Mouse (Mus musculus) MEL (cell line): ENCODE measurements at regions not wholly inside any gene's neighbourhood (a gene's known extent, or its start where the extent isn't known, plus 50 kb on each side); places are given as distances from the start of the nearest gene placed in this dataset.

ENCODE experiments used
- DNase-seq: peaks from one replicate; pipeline ENCODE4 v3.0.0; 2011; ENCODE audit warnings: low read depth, low spot score
- H3K27ac ChIP-seq: 2 replicates; pipeline ENCODE4 v1.5.1; 2012; ENCODE audit warnings: low read depth, mild to moderate bottlenecking, control low read depth, low read length, moderate library complexity; ENCODE audit not compliant: control insufficient read depth
- H3K27me3 ChIP-seq, 2 experiments: fragments of 150-350 bp in 1 of 2; sonication (generic) in 1 of 2; 2 replicates each; pipeline ENCODE4 v1.6.1; 2012; ENCODE audit warnings: low read length in 2 of 2, mild to moderate bottlenecking in 2 of 2, improper control_type of control experiment in 1 of 2, moderate library complexity in 1 of 2; ENCODE audit not compliant: insufficient read depth in 2 of 2, control insufficient read depth in 1 of 2
- H3K36me3 ChIP-seq, 2 experiments: 2 replicates each; pipeline ENCODE4 v1.6.1; 2012 to 2014; ENCODE audit warnings: low read length in 2 of 2, improper control_type of control experiment in 1 of 2, inconsistent platforms in 1 of 2, mild to moderate bottlenecking in 1 of 2; ENCODE audit not compliant: insufficient read depth in 2 of 2, control insufficient read depth in 1 of 2
- H3K4me1 ChIP-seq, 2 experiments: fragments of 150-350 bp in 1 of 2; sonication (generic) in 1 of 2; 2 replicates each; pipeline ENCODE4 v1.6.1; 2012; ENCODE audit warnings: low read length in 2 of 2, improper control_type of control experiment in 1 of 2, mild to moderate bottlenecking in 1 of 2; ENCODE audit not compliant: insufficient read depth in 2 of 2, control insufficient read depth in 1 of 2
- H3K4me3 ChIP-seq, 2 experiments: fragments of 150-350 bp in 1 of 2; sonication (generic) in 1 of 2; 2 replicates each; pipeline ENCODE4 v1.5.1; 2012; ENCODE audit warnings: low read depth in 2 of 2, low read length in 2 of 2, mild to moderate bottlenecking in 2 of 2, moderate library complexity in 2 of 2, control low read depth in 1 of 2, improper control_type of control experiment in 1 of 2; ENCODE audit not compliant: control insufficient read depth in 1 of 2, insufficient read depth in 1 of 2
- H3K79me2 ChIP-seq: 2 replicates; pipeline ENCODE4 v1.6.1; 2012; ENCODE audit warnings: mild to moderate bottlenecking, low read length, moderate library complexity; ENCODE audit not compliant: control insufficient read depth, poor library complexity, insufficient read depth
- H3K9ac ChIP-seq: 2 replicates; pipeline ENCODE4 v1.6.1; 2012; ENCODE audit warnings: low read depth, mild to moderate bottlenecking, control low read depth, low read length, moderate library complexity; ENCODE audit not compliant: control insufficient read depth, poor library complexity, severe bottlenecking
- H3K9me3 ChIP-seq: fragments of 150-350 bp; sonication (generic); replicated peaks from 2 replicates; pipeline ENCODE4 v1.6.1; 2012; ENCODE audit warnings: mild to moderate bottlenecking, low read length, improper control_type of control experiment, moderate library complexity; ENCODE audit not compliant: insufficient read depth
- CHD1 ChIP-seq: IDR thresholded peaks from 2 replicates; pipeline ENCODE4 v1.6.1; 2012; ENCODE audit warnings: low read depth, mild to moderate bottlenecking, inconsistent platforms, low read length, improper control_type of control experiment
- E2F4 ChIP-seq: IDR thresholded peaks from 2 replicates; pipeline ENCODE4 v1.6.1; 2011; ENCODE audit warnings: low read depth, low read length, improper control_type of control experiment, borderline replicate concordance
- ELF1 ChIP-seq: IDR thresholded peaks from 2 replicates; pipeline ENCODE4 v1.6.1; 2014; ENCODE audit warnings: low read depth, mild to moderate bottlenecking, inconsistent platforms, low read length, improper control_type of control experiment, moderate library complexity
- EP300 ChIP-seq, 2 experiments: IDR thresholded peaks; 2 replicates each; pipeline ENCODE4 v1.6.1; 2011; ENCODE audit warnings: improper control_type of control experiment in 2 of 2, low read length in 2 of 2, low read depth in 1 of 2, mild to moderate bottlenecking in 1 of 2
- ETS1 ChIP-seq: IDR thresholded peaks from 2 replicates; pipeline ENCODE4 v1.6.1; 2012; ENCODE audit warnings: low read depth, mild to moderate bottlenecking, inconsistent platforms, low read length, improper control_type of control experiment, moderate library complexity
- GABPA ChIP-seq: IDR thresholded peaks from 2 replicates; pipeline ENCODE4 v1.6.1; 2012; ENCODE audit warnings: low read depth, mild to moderate bottlenecking, inconsistent platforms, low read length, improper control_type of control experiment, moderate library complexity
- HCFC1 ChIP-seq: IDR thresholded peaks from 2 replicates; pipeline ENCODE4 v1.6.1; 2012; ENCODE audit warnings: low read depth, mild to moderate bottlenecking, inconsistent platforms, low read length, improper control_type of control experiment, moderate library complexity
- JUND ChIP-seq: IDR thresholded peaks from 2 replicates; pipeline ENCODE4 v1.6.1; 2011; ENCODE audit warnings: low read depth, mild to moderate bottlenecking, improper control_type of control experiment, low read length
- MAFK ChIP-seq: IDR thresholded peaks from 2 replicates; pipeline ENCODE4 v1.6.1; 2011; ENCODE audit warnings: low read depth, mild to moderate bottlenecking, low read length, improper control_type of control experiment, borderline replicate concordance
- MAX ChIP-seq: IDR thresholded peaks from 2 replicates; pipeline ENCODE4 v1.6.1; 2011; ENCODE audit warnings: low read length, improper control_type of control experiment
- MAZ ChIP-seq: IDR thresholded peaks from 2 replicates; pipeline ENCODE4 v1.6.1; 2012; ENCODE audit warnings: low read depth, mild to moderate bottlenecking, inconsistent platforms, low read length, improper control_type of control experiment
- MXI1 ChIP-seq: IDR thresholded peaks from 2 replicates; pipeline ENCODE4 v1.6.1; 2011; ENCODE audit warnings: mild to moderate bottlenecking, low read depth, low read length, improper control_type of control experiment
- MYC ChIP-seq: IDR thresholded peaks from 2 replicates; pipeline ENCODE4 v1.6.1; 2011; ENCODE audit warnings: low read depth, mild to moderate bottlenecking, low read length, improper control_type of control experiment, moderate library complexity
- NELFE ChIP-seq: IDR thresholded peaks from 2 replicates; pipeline ENCODE4 v1.6.1; 2011; ENCODE audit warnings: low read depth, low read length, improper control_type of control experiment
- NRF1 ChIP-seq: IDR thresholded peaks from 2 replicates; pipeline ENCODE4 v1.6.1; 2014; ENCODE audit warnings: low read depth, mild to moderate bottlenecking, inconsistent platforms, low read length, improper control_type of control experiment, moderate library complexity; ENCODE audit not compliant: poor library complexity, insufficient read depth, severe bottlenecking
- POLR2A ChIP-seq, 2 experiments: IDR thresholded peaks; 2 replicates each; pipeline ENCODE4 v1.6.1; 2011 to 2012; ENCODE audit warnings: low read length in 2 of 2, mild to moderate bottlenecking in 2 of 2, control low read depth in 1 of 2, improper control_type of control experiment in 1 of 2, low read depth in 1 of 2, moderate library complexity in 1 of 2; ENCODE audit not compliant: control insufficient read depth in 1 of 2, insufficient read depth in 1 of 2, poor library complexity in 1 of 2
- POLR2AphosphoS2 ChIP-seq: IDR thresholded peaks from 2 replicates; pipeline ENCODE4 v1.6.1; 2011; ENCODE audit warnings: low read length, improper control_type of control experiment
- RAD21 ChIP-seq: IDR thresholded peaks from 2 replicates; pipeline ENCODE4 v1.6.1; 2011; ENCODE audit warnings: mild to moderate bottlenecking, low read depth, low read length, improper control_type of control experiment
- RCOR1 ChIP-seq: IDR thresholded peaks from 2 replicates; pipeline ENCODE4 v1.6.1; 2012; ENCODE audit warnings: low read depth, mild to moderate bottlenecking, inconsistent platforms, low read length, improper control_type of control experiment
- SIN3A ChIP-seq: IDR thresholded peaks from 2 replicates; pipeline ENCODE4 v1.6.1; 2012; ENCODE audit warnings: low read length, improper control_type of control experiment, inconsistent platforms
- SMC3 ChIP-seq: IDR thresholded peaks from 2 replicates; pipeline ENCODE4 v1.6.1; 2011; ENCODE audit warnings: low read depth, low read length, improper control_type of control experiment
- TAL1 ChIP-seq: IDR thresholded peaks from 2 replicates; pipeline ENCODE4 v1.6.1; 2012; ENCODE audit warnings: mild to moderate bottlenecking, inconsistent platforms, low read length, moderate library complexity, mixed read lengths
- TBP ChIP-seq: IDR thresholded peaks from 2 replicates; pipeline ENCODE4 v1.8.0; 2011; ENCODE audit warnings: low read depth, low read length, improper control_type of control experiment
- UBTF ChIP-seq: IDR thresholded peaks from 2 replicates; pipeline ENCODE4 v1.6.1; 2012; ENCODE audit warnings: low read depth, mild to moderate bottlenecking, inconsistent platforms, low read length, improper control_type of control experiment, moderate library complexity, borderline replicate concordance; ENCODE audit not compliant: insufficient read depth
- USF2 ChIP-seq, 2 experiments: IDR thresholded peaks; 2 replicates each; pipeline ENCODE4 v1.6.1; 2011 to 2012; ENCODE audit warnings: improper control_type of control experiment in 2 of 2, low read length in 2 of 2, borderline replicate concordance in 1 of 2, inconsistent platforms in 1 of 2, low read depth in 1 of 2, mild to moderate bottlenecking in 1 of 2; ENCODE audit not compliant: insufficient read depth in 1 of 2
- ZKSCAN1 ChIP-seq: IDR thresholded peaks from 2 replicates; pipeline ENCODE4 v1.6.1; 2012; ENCODE audit warnings: low read depth, mild to moderate bottlenecking, inconsistent platforms, low read length, improper control_type of control experiment, moderate library complexity
- ZMIZ1 ChIP-seq: IDR thresholded peaks from 2 replicates; pipeline ENCODE4 v1.6.1; 2012; ENCODE audit warnings: low read depth, mild to moderate bottlenecking, inconsistent platforms, low read length, improper control_type of control experiment, moderate library complexity
- ZNF384 ChIP-seq: IDR thresholded peaks from 2 replicates; pipeline ENCODE4 v1.6.1; 2012; ENCODE audit warnings: low read depth, mild to moderate bottlenecking, inconsistent platforms, low read length, improper control_type of control experiment

DNA sequence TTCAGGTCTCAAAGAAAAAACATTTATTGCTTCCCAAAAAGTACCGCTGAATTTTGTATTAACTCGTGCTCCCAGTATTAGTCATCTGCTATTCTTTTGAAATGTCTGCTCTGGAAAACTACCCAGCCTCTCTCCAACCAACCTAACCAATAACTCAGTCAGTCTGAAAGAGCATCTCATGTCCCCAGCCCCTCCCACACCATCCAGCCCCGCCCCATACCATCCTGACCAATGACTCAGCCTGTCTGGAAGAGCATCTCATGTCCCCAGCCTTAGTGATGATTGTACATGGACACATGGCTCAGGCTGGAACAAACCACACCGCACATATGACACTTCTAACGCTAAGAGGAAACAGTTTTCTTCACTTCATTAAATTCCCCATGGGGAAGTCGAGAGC is 58.1 kb upstream of the Mapk10 start:
- no peak for DNase-seq
- Histone ChIP-seq H3K9ac (no peak overlapping the region), H3K36me3 (no peaks in the 10 kb centered on the region), H3K27me3 (no peaks in the 10 kb centered on the region), H3K79me2 (no peaks in the 10 kb centered on the region), H3K9me3 (no peaks in the 10 kb centered on the region), H3K4me1 (no peaks in the 10 kb centered on the region), H3K4me3 (no peak overlapping the region), H3K27ac (no peak overlapping the region)
- TF ChIP-seq USF2 (IDR thresholded peaks at IDR 0.05; ENCODE audit: borderline replicate concordance in 1 of 2, insufficient read depth in 1 of 2, low read depth in 1 of 2, low read length in 2 of 2), result no peak
- TF ChIP-seq GABPA, result no peak

DNA sequence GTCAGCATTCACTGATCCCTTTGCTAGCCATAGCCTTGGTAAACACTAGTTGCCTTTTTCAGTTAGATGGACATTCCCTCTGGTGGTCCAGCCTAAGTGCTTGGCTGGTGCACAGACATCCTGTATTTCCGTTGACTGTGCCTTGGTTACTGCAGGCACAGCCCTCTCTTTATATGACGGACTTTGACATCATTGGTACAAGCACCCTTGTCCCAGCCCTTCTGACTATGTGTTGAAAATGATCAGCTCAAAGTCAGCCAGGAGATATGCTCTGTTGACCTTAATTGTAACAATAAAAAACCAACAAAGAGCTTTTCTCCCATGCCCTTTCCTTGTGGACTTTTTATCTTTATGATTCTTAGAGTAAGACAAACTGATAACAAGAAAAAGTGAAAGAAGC is 53.8 kb upstream of the Mapk10 start:
- no peaks in the 10 kb centered on the region for H3K9me3 ChIP-seq

DNA sequence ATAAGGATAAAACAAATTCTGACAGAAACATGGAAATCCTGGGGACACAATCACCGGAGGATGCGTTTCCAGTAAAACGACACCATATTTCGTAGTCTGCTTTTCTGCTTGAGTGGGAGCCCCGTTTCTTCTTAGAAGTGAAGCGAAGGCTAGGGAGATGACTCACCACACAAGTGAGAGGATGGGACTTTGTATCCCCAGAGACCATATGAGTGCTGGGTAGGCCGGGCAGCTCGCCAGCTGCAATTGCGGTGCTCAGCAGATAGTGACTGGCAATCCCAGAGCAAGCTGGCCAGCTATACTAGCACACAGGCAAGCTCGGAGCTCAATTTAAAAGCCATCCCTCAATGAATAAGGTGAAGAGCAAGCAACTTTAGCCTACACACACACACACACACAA is 50.3 kb upstream of the Mapk10 start:
- TF ChIP-seq MXI1, result no peak
- TF ChIP-seq POLR2AphosphoS2, result no peak
- no peak for TF ChIP-seq RAD21
- no peak for TF ChIP-seq CHD1
- no peak for TF ChIP-seq ZKSCAN1
- TF ChIP-seq RCOR1, result no peak
- no peak for TF ChIP-seq ETS1
- TF ChIP-seq MAX, result no peak
- no peak for TF ChIP-seq MAZ
- TF ChIP-seq JUND, result no peak
- no peak for TF ChIP-seq SIN3A
- TF ChIP-seq E2F4, result no peak
- no peak for TF ChIP-seq NRF1
- TF ChIP-seq MYC, result no peak
- no peak for TF ChIP-seq ZMIZ1
- no peak for TF ChIP-seq SMC3
- TF ChIP-seq EP300 (IDR thresholded peaks at IDR 0.05; ENCODE audit: low read depth in 1 of 2, low read length in 2 of 2), result no peak
- TF ChIP-seq UBTF, result no peak
- H3K36me3 ChIP-seq, result no peaks in the 10 kb centered on the region
- DNase-seq, result peak; percentile 42

More for the DNA sequence above, 53.8 kb upstream of the Mapk10 start:
- Histone ChIP-seq H3K9ac (no peak overlapping the region), H3K27ac (no peak overlapping the region), H3K79me2 (no peaks in the 10 kb centered on the region), H3K4me1 (no peaks in the 10 kb centered on the region), H3K4me3 (no peak overlapping the region), H3K36me3 (no peaks in the 10 kb centered on the region), H3K27me3 (no peaks in the 10 kb centered on the region)
- TF ChIP-seq CHD1 (no peak), NELFE (no peak), TBP (no peak), SMC3 (no peak), MAFK (no peak), HCFC1 (no peak), ZNF384 (no peak), MXI1 (no peak), TAL1 (no peak), ELF1 (no peak), POLR2A (IDR thresholded peaks at IDR 0.05; ENCODE audit: control insufficient read depth in 1 of 2, insufficient read depth in 1 of 2, low read depth in 1 of 2, low read length in 2 of 2, poor library complexity in 1 of 2) (no peak), ETS1 (no peak), POLR2AphosphoS2 (no peak), UBTF (no peak), NRF1 (no peak), RCOR1 (no peak), ZMIZ1 (no peak)
- DNase-seq, result no peak

More for the DNA sequence above, 50.3 kb upstream of the Mapk10 start:
- no peaks in the 10 kb centered on the region for H3K9me3 ChIP-seq
- H3K79me2 ChIP-seq, result no peaks in the 10 kb centered on the region
- H3K4me3 ChIP-seq, result no peak overlapping the region
- no peak overlapping the region for H3K27ac ChIP-seq
- H3K4me1 ChIP-seq, result no peaks in the 10 kb centered on the region
- no peaks in the 10 kb centered on the region for H3K27me3 ChIP-seq
- no peak overlapping the region for H3K9ac ChIP-seq
